Mouse (Mus musculus) heart, adult 2 months (tissue): ENCODE data around the gene Asb2. TPM values are rescaled to one million over a fixed set of nuclear protein-coding genes. Genes with fewer than 3 reads are reported as not detected.
A peak's percentile ranks its signal among the peaks of the same experiment; 100 is the strongest.

ENCODE experiments used
- DNase-seq, 2 experiments: peaks; one replicate each; pipeline ENCODE4 v3.0.0; 2021
- H3K27ac ChIP-seq: fragments of 200-600 bp; 2 replicates; pipeline ENCODE4 v1.8.1; 2022
- H3K27me3 ChIP-seq: fragments of 200-500 bp; 2 replicates; pipeline ENCODE4 v1.6.1; 2012; ENCODE audit warnings: mild to moderate bottlenecking, low read length, inconsistent platforms, mixed read lengths; ENCODE audit not compliant: control insufficient read depth, insufficient read depth
- H3K36me3 ChIP-seq: fragments of 200-500 bp; 2 replicates; pipeline ENCODE4 v1.6.1; 2012; ENCODE audit warnings: low read length, inconsistent platforms; ENCODE audit not compliant: control insufficient read depth, insufficient read depth
- H3K4me1 ChIP-seq: fragments of 200-500 bp; 2 replicates; pipeline ENCODE4 v1.6.1; 2011; ENCODE audit warnings: low read length; ENCODE audit not compliant: control insufficient read depth, insufficient read depth
- H3K4me3 ChIP-seq: fragments of 200-600 bp; 2 replicates; pipeline ENCODE4 v1.8.1; 2022
- H3K79me2 ChIP-seq: fragments of 200-500 bp; replicated peaks from 2 replicates; pipeline ENCODE4 v1.6.1; 2012; ENCODE audit warnings: mild to moderate bottlenecking, inconsistent platforms, low read length, moderate library complexity, mixed read lengths; ENCODE audit not compliant: control insufficient read depth, insufficient read depth
- H3K9ac ChIP-seq: fragments of 200-500 bp; 2 replicates; pipeline ENCODE4 v1.6.1; 2012; ENCODE audit warnings: low read depth, mild to moderate bottlenecking, control low read depth, inconsistent platforms, low read length, mixed read lengths
- CTCF ChIP-seq: fragments of 200-600 bp; IDR thresholded peaks from 2 replicates; pipeline ENCODE4 v1.8.1; 2022; ENCODE audit warnings: antibody characterized with exemption, mild to moderate bottlenecking, moderate library complexity
- EP300 ChIP-seq: fragments of 200-500 bp; IDR thresholded peaks from 2 replicates; pipeline ENCODE4 v1.6.1; 2011; ENCODE audit warnings: low read depth, low read length, control low read depth; ENCODE audit not compliant: insufficient read depth
- POLR2A ChIP-seq: fragments of 200-500 bp; IDR thresholded peaks from 2 replicates; pipeline ENCODE4 v1.6.1; 2011; ENCODE audit warnings: mild to moderate bottlenecking, low read depth, low read length, control low read depth; ENCODE audit not compliant: insufficient read depth
- WGBS: fragments of 180-500 bp; shearing (Covaris S2); methylation state at CpG from one replicate; pipeline ENCODE4 v1.1.7; 2018; 5-methylcytosine and 5-hydroxymethylcytosine counted together
- intact Hi-C: fragments of 180-260 bp; cut with DNase I; formaldehyde crosslinking; loops from one replicate; pipeline ENCODE4 v1.15.1; 2025
- polyA plus RNA-seq: library from polyadenylated mRNA; depleted of rRNA; stranded (reverse); fragments of >200 nt; gene quantifications from 2 replicates; pipeline ENCODE4 v1.2.3, GENCODE M21; 2012
- total RNA-seq, 2 experiments: library from RNA; stranded (reverse); gene quantifications; 2 replicates each; pipeline ENCODE4 v1.2.3; 2021

The Asb2 gene
- total and polyA plus RNA-seq, 3 experiments, result 419 to 541 (median 533) TPM

DNA sequence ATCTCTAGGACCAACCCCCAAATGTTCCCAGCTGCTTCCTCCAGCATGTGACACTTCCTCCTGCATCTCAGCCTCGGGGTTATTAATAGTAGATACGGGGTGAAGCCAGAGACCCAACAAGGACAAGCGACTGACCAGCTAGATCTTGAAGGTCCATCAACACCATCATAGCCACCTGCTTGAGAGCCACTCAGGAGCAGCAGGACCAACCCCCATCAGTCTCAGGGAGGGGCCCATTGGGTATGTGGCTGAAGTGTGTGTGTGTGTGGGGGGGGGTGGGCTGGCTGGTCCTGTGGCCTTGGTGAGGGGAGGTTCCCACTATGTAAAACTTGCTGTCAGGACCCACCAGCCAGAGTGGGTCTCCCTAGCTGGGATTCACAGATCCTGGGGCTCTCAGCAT lies 19.0 kb downstream of the Asb2 start:
- H3K27ac ChIP-seq, result peak overlapping the region; percentile 83
- peak overlapping the region; percentile 78 for H3K9ac ChIP-seq
- DNase-seq, result peak in 1 of 2 experiments; percentile 50
- intact Hi-C loops, result no loop called here
- H3K4me3 ChIP-seq, result peak overlapping the region; percentile 36; the same call in 1 of the 2 replicates
- 24% methylated on average over 3 of the region's 3 CpGs for WGBS
- H3K4me1 ChIP-seq, result peaks cover 8% of the 10 kb centered on the region
- TF ChIP-seq CTCF (no peak), EP300 (peak; percentile 70), POLR2A (peak; percentile 49; the same call in 1 of the 2 replicates)
- no peaks in the 10 kb centered on the region; the same call in 1 of the 2 replicates for H3K36me3 ChIP-seq
- no peaks in the 10 kb centered on the region for H3K27me3 ChIP-seq
- no peaks in the 10 kb centered on the region for H3K79me2 ChIP-seq

DNA sequence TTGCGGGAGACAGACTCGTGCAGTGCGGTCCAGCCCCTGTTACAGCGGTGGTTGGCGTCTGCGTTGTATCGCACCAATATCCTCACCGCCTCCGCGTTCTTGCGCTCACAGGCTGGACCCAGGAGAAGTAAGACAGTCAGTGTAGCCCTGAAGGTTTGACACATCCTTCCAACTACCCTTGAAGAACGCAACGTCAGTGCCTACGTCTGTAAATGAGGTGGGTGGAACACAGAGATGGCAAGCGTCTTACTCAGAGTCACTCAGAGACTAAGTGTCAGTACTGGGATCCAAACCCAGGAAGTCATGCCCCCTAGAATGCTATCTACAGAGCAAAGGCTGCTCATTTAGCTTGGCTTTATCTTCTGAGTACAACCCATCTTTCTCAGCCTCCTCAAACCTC lies 22.4 kb downstream of the Asb2 start:
- intact Hi-C loops, result no loop called here
- no peak overlapping the region for H3K9ac ChIP-seq
- no peaks in the 10 kb centered on the region for H3K79me2 ChIP-seq
- H3K4me1 ChIP-seq, result peaks cover 3% of the 10 kb centered on the region
- H3K36me3 ChIP-seq, result peaks cover 2% of the 10 kb centered on the region
- WGBS, result 85% methylated on average over 15 of the region's 15 CpGs
- H3K27ac ChIP-seq, result no peak overlapping the region; the same call in 1 of the 2 replicates
- H3K27me3 ChIP-seq, result no peaks in the 10 kb centered on the region
- DNase-seq, result no peak
- TF ChIP-seq CTCF, result no peak
- 0 out of 2 replicates have a peak, but pooled peaks have one; percentile 7 for TF ChIP-seq EP300
- H3K4me3 ChIP-seq, result no peak overlapping the region

DNA sequence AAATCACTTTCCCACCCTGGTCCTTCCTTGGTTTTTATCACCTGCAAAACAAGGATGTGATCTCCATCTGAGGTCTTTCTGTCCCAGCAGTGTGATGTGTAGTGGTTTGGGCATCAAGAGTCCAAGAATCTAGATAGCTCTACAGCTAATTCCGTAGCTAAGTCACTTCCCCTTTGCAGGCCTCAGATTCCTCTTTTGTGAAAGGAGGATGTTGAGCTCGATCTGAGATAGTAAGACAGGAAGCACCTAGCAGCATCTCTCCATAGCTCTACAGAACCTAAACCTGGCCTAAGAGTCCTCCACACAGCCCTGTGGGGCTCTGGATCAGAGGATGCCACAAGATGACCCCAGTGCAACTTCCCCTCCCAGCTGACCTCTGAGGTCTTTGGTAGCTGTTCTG lies 22.9 kb downstream of the Asb2 start:
- Histone ChIP-seq H3K27ac (no peak overlapping the region), H3K36me3 (peaks cover 2% of the 10 kb centered on the region), H3K9ac (no peak overlapping the region), H3K27me3 (no peaks in the 10 kb centered on the region), H3K79me2 (no peaks in the 10 kb centered on the region), H3K4me3 (no peak overlapping the region), H3K4me1 (peaks cover 7% of the 10 kb centered on the region)
- WGBS, result 34% methylated on average over 2 of the region's 2 CpGs
- intact Hi-C loops, result no loop called here
- TF ChIP-seq EP300 (no peak), CTCF (no peak), POLR2A (no peak)
- no peak for DNase-seq

DNA sequence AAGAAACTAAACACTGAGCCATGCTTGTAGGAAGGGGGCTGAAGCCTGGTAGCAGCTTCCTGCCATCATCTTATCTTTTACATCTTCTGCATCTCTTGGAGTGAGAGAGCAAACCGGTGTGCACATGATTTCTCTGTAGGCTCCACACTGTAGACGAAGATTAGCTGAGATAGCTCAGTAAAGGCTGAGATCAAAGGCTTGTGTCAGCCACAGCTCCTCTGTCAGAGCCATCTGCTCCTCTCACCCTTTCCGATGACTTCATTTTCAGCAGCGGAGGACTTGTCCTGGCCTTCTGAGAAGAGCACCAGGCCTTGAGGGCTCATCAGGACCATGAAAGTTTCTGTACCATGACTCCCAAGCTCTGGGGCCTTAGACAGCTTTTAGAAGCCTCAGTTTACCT lies 24.3 kb downstream of the Asb2 start:
- Histone ChIP-seq H3K79me2 (no peaks in the 10 kb centered on the region), H3K9ac (no peak overlapping the region), H3K4me3 (no peak overlapping the region), H3K4me1 (peaks cover 10% of the 10 kb centered on the region), H3K36me3 (peaks cover 2% of the 10 kb centered on the region), H3K27me3 (no peaks in the 10 kb centered on the region), H3K27ac (no peak overlapping the region)
- no peak for DNase-seq
- TF ChIP-seq CTCF (no peak), EP300 (no peak), POLR2A (no peak)
- 43% methylated on average over 4 of the region's 4 CpGs for WGBS
- intact Hi-C loops, result no loop called here

DNA sequence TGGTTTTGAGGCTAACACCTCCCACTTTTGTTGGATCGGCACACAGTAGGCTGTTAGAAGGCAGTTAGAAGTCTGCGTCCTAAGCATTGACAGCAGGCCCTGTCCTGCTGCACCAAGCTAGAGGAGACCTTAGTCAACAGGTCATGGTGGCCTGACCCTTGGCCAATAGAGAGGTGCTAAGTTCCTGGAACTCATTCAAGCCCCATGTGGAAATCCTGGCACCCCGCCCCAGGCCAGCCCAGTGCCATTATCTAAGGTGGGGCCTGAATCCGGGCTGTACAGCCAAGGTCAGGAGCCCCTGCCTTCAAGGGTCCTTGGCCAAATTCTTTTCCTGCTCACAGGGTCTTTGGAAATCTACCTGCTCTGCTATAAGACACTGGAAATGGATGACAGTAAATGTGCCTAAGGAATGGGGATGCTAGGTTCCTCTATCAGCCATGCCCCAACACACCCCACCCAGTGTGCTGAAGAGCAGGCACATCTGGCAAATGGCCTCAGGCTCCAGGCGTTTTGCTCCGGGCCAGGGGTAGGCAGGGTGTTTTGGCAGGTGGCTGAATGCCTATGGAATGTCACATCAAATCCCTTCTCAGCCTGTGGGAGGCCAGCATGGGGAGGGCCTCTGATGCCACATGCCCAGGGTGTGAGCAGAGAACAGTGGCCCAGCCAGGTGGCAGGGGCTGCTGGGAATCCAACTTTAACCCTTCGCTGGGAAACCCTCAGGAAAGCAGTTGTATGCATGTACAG lies 27.2 kb downstream of the Asb2 start:
- H3K4me3 ChIP-seq, result no peak overlapping the region
- H3K4me1 ChIP-seq, result peaks cover 10% of the 10 kb centered on the region
- H3K9ac ChIP-seq, result no peak overlapping the region; the same call in 1 of the 2 replicates
- 37% methylated on average over 7 of the region's 7 CpGs for WGBS
- TF ChIP-seq EP300, result peak; percentile 78
- no peak for TF ChIP-seq CTCF
- peak; percentile 59; the same call in 1 of the 2 replicates for TF ChIP-seq POLR2A
- intact Hi-C loops, result no loop called here
- DNase-seq, result peak; percentile 72 to 73
- H3K27ac ChIP-seq, result peak overlapping the region; percentile 45
- H3K36me3 ChIP-seq, result peaks cover 2% of the 10 kb centered on the region; the same call in 1 of the 2 replicates
- no peaks in the 10 kb centered on the region for H3K79me2 ChIP-seq
- H3K27me3 ChIP-seq, result no peaks in the 10 kb centered on the region

DNA sequence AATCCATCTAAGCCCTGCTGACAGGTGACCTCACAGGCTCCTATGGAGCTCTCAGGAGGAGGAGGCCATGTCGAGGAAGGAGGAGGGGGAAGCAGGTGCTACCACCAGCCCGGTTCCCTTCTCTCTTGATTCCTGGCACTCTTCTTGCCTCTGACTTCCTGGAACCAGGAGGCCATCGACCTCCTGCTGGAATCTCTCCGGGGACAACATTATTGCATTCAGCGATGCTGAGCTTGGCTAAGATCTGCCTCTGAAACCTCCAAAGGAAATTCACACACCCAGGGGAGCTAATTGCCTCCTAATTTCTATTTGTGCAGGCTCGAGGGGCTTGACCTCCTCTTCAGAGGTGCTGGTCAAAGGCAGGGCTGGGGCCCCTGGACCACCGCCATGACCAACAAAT lies 28.7 kb downstream of the Asb2 start:
- H3K27me3 ChIP-seq, result no peaks in the 10 kb centered on the region
- no peak overlapping the region for H3K4me3 ChIP-seq
- H3K9ac ChIP-seq, result no peak overlapping the region
- no peaks in the 10 kb centered on the region for H3K79me2 ChIP-seq
- DNase-seq, result peak; percentile 34 to 48
- intact Hi-C loops, result no loop called here
- 19% methylated on average over 7 of the region's 7 CpGs for WGBS
- no peak for TF ChIP-seq POLR2A
- no peak for TF ChIP-seq EP300
- no peak for TF ChIP-seq CTCF
- peaks cover 10% of the 10 kb centered on the region for H3K4me1 ChIP-seq
- peaks cover 2% of the 10 kb centered on the region; the same call in 1 of the 2 replicates for H3K36me3 ChIP-seq
- H3K27ac ChIP-seq, result peak overlapping the region; percentile 8; the same call in 1 of the 2 replicates
